In the genomic region with DNA sequence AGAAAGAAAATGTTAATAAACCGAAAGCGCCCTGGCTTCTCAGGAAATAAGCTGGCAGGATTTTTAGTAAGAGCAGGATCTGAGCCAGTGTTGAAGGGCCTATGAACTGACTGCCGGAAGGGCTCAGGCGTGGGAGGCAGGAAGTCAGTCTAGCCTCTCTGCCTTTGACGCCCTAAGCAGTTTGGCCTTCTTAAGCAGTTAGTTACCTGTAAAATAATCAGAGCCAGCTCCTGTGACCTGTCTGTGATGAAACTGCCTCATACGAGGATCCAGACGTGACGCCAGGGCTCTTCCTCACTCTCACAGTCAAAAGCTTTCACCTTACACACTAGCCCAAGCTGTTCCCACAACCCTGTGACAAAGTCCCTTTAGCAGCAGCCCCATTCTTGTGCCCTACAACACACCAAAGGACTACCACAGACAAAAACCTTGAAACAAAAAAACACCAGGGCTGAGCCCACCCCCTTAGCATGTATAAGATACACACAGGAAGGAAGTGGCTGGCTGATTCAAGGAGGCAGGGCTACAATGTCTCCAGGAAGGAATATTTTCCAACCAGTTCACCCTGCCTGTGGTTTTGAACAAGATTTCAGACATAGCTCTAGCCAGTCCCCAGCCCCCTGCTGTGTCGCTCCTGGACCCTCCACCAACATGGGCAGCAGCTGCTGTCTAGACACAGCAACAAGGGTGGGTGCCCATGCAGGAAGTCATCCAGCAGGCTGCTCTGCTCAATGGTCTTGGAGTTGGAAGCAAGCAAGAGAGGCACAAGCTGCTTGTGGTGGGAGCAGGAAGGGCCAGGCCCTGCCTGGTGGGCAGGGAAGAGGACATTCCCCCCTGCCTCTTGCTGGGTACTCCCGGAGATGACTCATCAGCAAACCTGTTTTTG, we compare ENCODE assay signal across 8 mouse cellular contexts.
DNase-seq lines count a peak whose midpoint lies in the region; ATAC-seq and TF ChIP-seq lines count a peak whose summit lies in the region.

No protein-coding gene starts in this region.

- TF ChIP-seq CTCF in liver, postnatal 0 days (IDR thresholded peaks at IDR 0.05; ENCODE audit: low read depth), result no peak
- TF ChIP-seq CTCF in forebrain, postnatal 0 days (IDR thresholded peaks at IDR 0.05; ENCODE audit: low read depth), result no peak

- H3K4me3 ChIP-seq in liver, postnatal 0 days (ENCODE audit: low read depth, low read length), result no peak overlapping the region
- no peak overlapping the region for H3K4me3 ChIP-seq in liver, embryonic 11.5 days (ENCODE audit: low read depth, low read length)
- H3K4me3 ChIP-seq in forebrain, postnatal 0 days (ENCODE audit: low read depth, low read length), result no peak overlapping the region

- no peak overlapping the region for H3K4me2 ChIP-seq in liver, postnatal 0 days (ENCODE audit: low read depth, low read length)
- H3K4me2 ChIP-seq in liver, embryonic 11.5 days, result no peak overlapping the region
- no peak overlapping the region for H3K4me2 ChIP-seq in forebrain, postnatal 0 days (ENCODE audit: low read depth)

- H3K9ac ChIP-seq in liver, postnatal 0 days (replicated peaks), result no peak overlapping the region
- no peak overlapping the region for H3K9ac ChIP-seq in liver, embryonic 11.5 days (ENCODE audit: low read depth, low read length)
- no peak overlapping the region for H3K9ac ChIP-seq in forebrain, postnatal 0 days

- WGBS in liver, postnatal 0 days (ENCODE audit: insufficient replicate concordance), result 63% methylated on average over 10 of the region's 10 CpGs
- WGBS in liver, embryonic 11.5 days, result 66% methylated on average over 10 of the region's 10 CpGs
- 78% methylated on average over 10 of the region's 10 CpGs for WGBS in forebrain, postnatal 0 days

- no peaks in the 10 kb centered on the region for H3K4me1 ChIP-seq in liver, postnatal 0 days (ENCODE audit: insufficient read depth)
- no peaks in the 10 kb centered on the region for H3K4me1 ChIP-seq in liver, embryonic 11.5 days (replicated peaks; ENCODE audit: control insufficient read depth, insufficient read depth, low read length)
- no peaks in the 10 kb centered on the region for H3K4me1 ChIP-seq in forebrain, postnatal 0 days (ENCODE audit: insufficient read depth)

- 0 out of 2 replicates have a peak overlapping the region, but pooled peaks have one; percentile 16 for H3K27ac ChIP-seq in liver, postnatal 0 days (ENCODE audit: low read depth)
- no peak overlapping the region for H3K27ac ChIP-seq in liver, embryonic 11.5 days (ENCODE audit: low read depth, low read length)
- no peak overlapping the region for H3K27ac ChIP-seq in forebrain, postnatal 0 days (ENCODE audit: low read depth, low read length)

- no peak for ATAC-seq in liver, postnatal 0 days
- no peak for ATAC-seq in liver, embryonic 11.5 days (replicated peaks; ENCODE audit: low FRiP score)
- no peak for ATAC-seq in frontal cortex, adult (ENCODE audit: low TSS enrichment)
- no peak for ATAC-seq in forebrain, postnatal 0 days

- no peaks in the 10 kb centered on the region for H3K36me3 ChIP-seq in liver, postnatal 0 days (replicated peaks; ENCODE audit: insufficient read depth, low read length)
- no peaks in the 10 kb centered on the region for H3K36me3 ChIP-seq in liver, embryonic 11.5 days (ENCODE audit: control insufficient read depth, insufficient read depth, low read length)
- H3K36me3 ChIP-seq in forebrain, postnatal 0 days (ENCODE audit: insufficient read depth), result no peaks in the 10 kb centered on the region

- no peak for DNase-seq in liver, postnatal 0 days
- DNase-seq in liver, embryonic 11.5 days (ENCODE audit: low spot score), result no peak
- DNase-seq in heart, adult 11 months, result peak; percentile 93
- DNase-seq in kidney, adult 11 months, result peak; percentile 24
- DNase-seq in lung, postnatal 4 days, result peak; percentile 57 to 74
- no peak for DNase-seq in right cerebral cortex, postnatal 14 days
- no peak for DNase-seq in forebrain, postnatal 0 days

- no peak for TF ChIP-seq EP300 in liver, postnatal 0 days (IDR thresholded peaks at IDR 0.05; ENCODE audit: low read depth)

- no peaks in the 10 kb centered on the region for H3K9me3 ChIP-seq in liver, postnatal 0 days (ENCODE audit: low read length)
- H3K9me3 ChIP-seq in liver, embryonic 11.5 days (ENCODE audit: control insufficient read depth, low read length), result no peaks in the 10 kb centered on the region
- no peaks in the 10 kb centered on the region for H3K9me3 ChIP-seq in forebrain, postnatal 0 days (ENCODE audit: low read length)

- no peaks in the 10 kb centered on the region for H3K27me3 ChIP-seq in liver, postnatal 0 days (ENCODE audit: insufficient read depth, low read length)
- no peaks in the 10 kb centered on the region for H3K27me3 ChIP-seq in liver, embryonic 11.5 days (replicated peaks; ENCODE audit: control insufficient read depth, insufficient read depth, low read length)
- no peaks in the 10 kb centered on the region for H3K27me3 ChIP-seq in forebrain, postnatal 0 days (ENCODE audit: insufficient read depth, low read length)

Comparison
In these comparisons a context has a peak if more than half of its experiments do, and no peak if none do; other contexts are left out.
1. DNase-seq: peak in heart, adult 11 months (single experiment), kidney, adult 11 months (single experiment) and lung, postnatal 4 days (2 of 2); none in liver, postnatal 0 days (single experiment), liver, embryonic 11.5 days (single experiment), right cerebral cortex, postnatal 14 days (single experiment) and forebrain, postnatal 0 days (single experiment).